Mouse (Mus musculus) ES-Bruce4 (cell line): ENCODE results near the gene Cdc42ep2.

Experiments
- CTCF ChIP-seq: IDR thresholded peaks from one replicate; pipeline ENCODE4 v1.8.1; 2011; ENCODE audit warnings: low read depth, low read length
- EP300 ChIP-seq: IDR thresholded peaks from 2 replicates; pipeline ENCODE4 v1.6.1; 2011; ENCODE audit warnings: low read depth, low read length; ENCODE audit not compliant: insufficient read depth
- POLR2A ChIP-seq: IDR thresholded peaks from one replicate; pipeline ENCODE4 v1.8.1; 2011; ENCODE audit warnings: low read length; ENCODE audit not compliant: insufficient read depth

- TF ChIP-seq EP300 (no peak), CTCF (no peak), POLR2A (no peak)
Observed at GRCm38 (mm10) chr19:5913007-5913719, 11.5 kb downstream of the Cdc42ep2 start, which contains the start of gene Dpf2.
